Mouse (Mus musculus): ENCODE data around the gene Xylt1. TPM values are rescaled to one million over a fixed set of nuclear protein-coding genes. Genes with fewer than 3 reads are reported as not detected.

Xylt1 gene
- total RNA-seq, 2 experiments from 2014 or later = 53.5 to 56.6 TPM

- DNase-seq = no peak
- intact Hi-C loops (cut with DNase I) = no loop called here
Observed at GRCm38 (mm10) chr7:117392863-117393569, 12.2 kb downstream of the Xylt1 start.

DNA sequence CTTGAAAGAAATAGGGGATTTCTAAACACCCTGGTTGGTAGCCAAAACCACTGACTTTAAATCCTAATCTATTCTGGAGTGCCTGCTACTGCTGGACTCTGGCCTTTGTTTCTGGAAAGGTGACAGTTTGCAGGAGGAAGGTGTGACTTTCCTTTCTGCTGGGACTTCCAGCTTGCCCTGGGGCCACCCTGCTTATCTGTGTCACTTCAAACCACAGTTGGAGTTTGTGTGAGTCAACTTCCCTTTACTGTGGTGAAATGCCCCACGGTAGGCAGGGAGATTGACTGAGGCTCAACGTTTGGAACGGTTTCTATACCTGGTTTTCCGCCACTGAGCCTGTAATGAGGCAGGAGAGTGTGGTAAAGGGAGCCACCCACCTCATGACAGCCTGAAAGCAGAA is 13.2 kb downstream of the Xylt1 start:
- no peak for DNase-seq
- intact Hi-C loops (cut with DNase I) = no loop called here

DNA sequence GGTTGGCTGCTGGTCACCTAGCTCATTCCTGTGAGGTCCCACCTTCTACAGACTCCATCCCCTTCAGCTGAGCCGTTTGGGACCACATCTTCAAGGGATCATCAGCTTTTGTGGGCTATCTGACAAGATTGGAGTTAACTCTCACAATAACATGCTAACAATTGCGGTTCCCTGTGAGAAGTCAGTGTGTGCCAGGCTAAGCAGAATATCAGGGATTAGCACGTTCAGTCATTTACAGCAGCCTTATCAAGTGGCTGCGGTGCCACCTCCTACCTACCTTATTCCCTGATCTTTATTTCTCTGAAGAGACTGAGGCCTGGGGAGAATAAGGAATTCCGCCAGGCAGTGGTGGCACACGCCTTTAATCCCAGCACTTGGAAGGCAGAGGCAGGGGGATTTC is 13.6 kb downstream of the Xylt1 start:
- DNase-seq = no peak
- intact Hi-C loops (cut with DNase I) = no loop called here

DNA sequence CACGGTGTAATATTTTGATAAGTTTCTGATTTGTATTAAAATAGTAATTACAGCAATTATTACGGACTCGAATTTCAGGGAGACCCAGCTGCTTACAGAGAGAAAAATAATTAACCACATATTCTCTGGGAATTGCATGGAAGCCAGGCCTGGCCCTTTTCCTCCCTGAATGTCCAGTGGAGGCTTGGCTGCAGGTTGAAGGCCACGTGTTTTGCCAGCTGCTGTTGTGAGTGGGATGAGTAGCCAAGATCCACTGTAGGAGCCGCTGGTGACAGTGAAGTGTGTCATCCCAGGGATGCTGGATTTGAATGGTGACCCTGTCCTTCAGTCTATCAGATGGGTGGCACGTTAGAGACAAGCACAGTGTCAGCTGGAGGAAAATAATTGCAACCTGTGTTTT is 14.7 kb downstream of the Xylt1 start:
- intact Hi-C loops (cut with DNase I) = no loop called here
- peak; percentile 29 for DNase-seq

DNA sequence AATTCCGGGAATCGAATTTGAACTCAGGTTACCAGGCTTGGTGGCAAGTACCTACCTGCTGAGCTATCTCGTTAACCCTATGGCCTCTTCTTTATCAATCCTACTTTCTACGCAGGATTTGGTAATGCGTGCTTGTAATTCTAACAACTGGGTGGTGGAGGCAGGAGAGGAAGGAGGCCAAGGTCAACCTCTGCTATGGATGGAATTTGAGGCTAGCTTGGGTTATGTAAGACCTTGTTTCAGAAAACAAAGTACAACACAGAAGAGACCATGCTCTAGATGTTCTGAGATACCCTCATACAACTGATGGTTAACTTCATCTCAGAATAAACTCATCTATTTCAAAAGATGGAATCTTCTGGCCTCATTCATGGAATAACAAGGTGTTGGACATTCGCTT is 17.1 kb downstream of the Xylt1 start:
- no peak for DNase-seq
- intact Hi-C loops (cut with DNase I) = no loop called here

GRCm38 (mm10) chr7:117399971-117400370 is 19.2 kb downstream of the Xylt1 start:
- intact Hi-C loops (cut with DNase I) = no loop called here
- no peak for DNase-seq

DNA sequence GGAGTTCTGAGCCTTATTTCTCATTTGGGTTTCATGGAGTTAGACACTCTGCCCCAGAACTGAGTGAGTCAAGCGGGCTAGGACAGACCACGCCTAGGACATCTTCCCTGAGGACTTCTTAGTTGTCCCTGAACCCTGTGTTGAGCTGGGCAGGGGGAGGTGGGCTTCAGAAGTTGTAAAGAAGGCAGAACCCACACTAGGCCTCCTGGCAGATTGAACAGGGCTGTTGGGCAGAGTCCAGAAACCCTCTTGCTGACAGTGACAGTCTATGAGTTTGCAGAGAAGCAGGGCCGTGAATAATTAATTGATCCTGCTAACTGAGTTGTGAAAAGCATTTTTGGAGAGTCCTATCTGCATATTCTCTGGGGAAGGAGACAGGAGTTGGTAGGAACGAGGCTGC is 20.8 kb downstream of the Xylt1 start:
- intact Hi-C loops (cut with DNase I) = no loop called here
- peak; percentile 59 for DNase-seq

- no peak for DNase-seq
- intact Hi-C loops (cut with DNase I) = no loop called here
Observed at GRCm38 (mm10) chr7:117406336-117406735, 25.6 kb downstream of the Xylt1 start.

- no peak for DNase-seq
- intact Hi-C loops (cut with DNase I) = no loop called here
Observed at GRCm38 (mm10) chr7:117409268-117409988, 28.6 kb downstream of the Xylt1 start.

DNA sequence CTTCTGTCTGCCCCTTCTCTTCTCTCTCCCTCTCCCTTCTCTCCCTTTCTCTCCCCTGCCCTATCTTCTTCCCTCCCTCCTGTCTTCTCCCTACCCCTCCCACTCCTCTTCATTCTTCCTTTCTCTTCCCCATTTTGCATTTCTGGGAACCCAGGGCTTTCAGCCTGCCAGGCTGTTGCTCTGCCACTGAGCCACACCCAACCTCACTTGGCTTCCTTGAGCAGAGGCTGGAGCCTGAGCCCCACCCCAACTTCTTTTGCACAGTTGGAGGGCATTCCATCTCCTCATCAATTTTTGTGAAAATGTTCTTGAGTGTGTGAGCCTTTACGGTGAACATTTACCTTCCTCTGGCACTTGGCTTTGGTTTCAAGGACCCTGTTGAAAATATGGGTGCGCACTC is 31.1 kb downstream of the Xylt1 start:
- no peak for DNase-seq
- intact Hi-C loops (cut with DNase I) = no loop called here

DNA sequence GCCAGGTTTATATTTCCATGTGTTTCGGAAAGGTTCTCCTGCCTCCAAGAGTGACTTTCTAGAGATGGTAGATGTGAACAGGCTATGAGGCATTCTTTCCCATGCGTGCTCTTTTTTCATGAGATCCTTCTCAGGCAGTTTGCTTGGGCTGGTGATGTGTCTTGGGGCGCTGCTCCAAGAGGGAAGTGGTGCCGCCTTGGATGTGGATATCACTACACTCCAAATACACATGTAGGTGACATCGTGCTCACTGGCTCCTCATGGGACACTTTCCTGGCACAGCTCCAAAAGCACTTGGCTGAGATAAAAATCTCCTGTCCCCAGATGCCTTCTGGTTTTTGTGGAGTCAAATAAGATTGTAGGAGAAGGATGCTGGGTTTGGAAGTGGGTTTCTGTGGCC is 31.6 kb downstream of the Xylt1 start:
- DNase-seq = peak; percentile 53
- intact Hi-C loops (cut with DNase I) = no loop called here

DNA sequence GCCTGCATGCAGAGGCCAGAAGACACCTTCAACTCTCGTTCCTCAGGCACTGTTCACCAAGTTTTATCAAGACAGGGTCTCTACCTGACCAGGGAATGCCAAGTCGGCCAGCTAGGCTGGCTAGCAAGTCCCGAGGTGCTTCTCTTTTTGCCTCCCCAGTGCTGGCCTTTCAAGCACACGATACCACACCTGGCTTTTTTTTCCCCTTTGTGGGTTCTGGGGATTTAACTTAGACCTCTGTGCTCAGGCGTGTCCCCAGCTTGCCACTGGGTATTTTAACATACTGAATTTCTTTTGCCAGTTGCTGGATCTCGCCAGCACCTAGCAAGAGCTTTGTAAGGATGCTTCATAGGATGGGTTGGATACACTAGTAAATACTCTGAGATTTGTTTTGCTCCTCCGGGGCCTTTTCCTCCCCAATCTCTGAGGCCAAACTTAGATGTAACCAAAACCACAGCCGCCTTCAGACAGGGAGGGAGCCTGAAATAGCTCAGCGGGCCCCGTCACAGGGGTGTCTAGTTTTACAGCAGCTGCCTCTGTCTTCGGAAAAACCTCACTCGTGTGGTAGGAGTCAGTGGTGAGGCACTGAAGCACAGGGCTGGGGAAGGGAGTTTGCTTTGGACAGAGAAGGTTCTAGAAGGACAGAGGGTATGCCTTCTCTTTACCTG is 33.7 kb downstream of the Xylt1 start:
- no peak for DNase-seq
- intact Hi-C loops (cut with DNase I) = no loop called here

GRCm38 (mm10) chr7:117415009-117415363 is 34.2 kb downstream of the Xylt1 start:
- no peak for DNase-seq

DNA sequence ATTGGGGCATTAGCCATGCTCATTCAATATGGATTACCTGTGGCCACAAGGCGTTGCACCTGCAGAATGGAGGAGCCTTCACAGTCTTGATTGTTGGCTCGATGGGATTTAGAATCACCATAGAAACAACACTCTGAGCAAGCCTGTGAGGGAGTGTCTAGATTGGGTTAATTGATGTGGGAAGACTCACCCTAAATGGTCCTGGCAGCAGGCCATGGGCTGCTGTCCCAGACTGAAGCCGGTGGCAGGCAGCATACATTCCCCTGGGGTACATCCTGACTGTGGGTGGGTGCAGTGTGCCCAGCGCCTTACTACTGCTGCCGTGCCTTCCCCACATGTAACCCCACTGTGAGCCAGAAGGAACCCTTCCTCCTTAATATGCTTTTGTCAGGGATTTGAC is 38.3 kb downstream of the Xylt1 start:
- DNase-seq = peak; percentile 74
- intact Hi-C loops (cut with DNase I) = no loop called here

More at GRCm38 (mm10) chr7:117415009-117415363, 34.2 kb downstream of the Xylt1 start:
- intact Hi-C loops (cut with DNase I) = no loop called here

GRCm38 (mm10) chr7:117419846-117420245 is 39.1 kb downstream of the Xylt1 start:
- intact Hi-C loops (cut with DNase I) = no loop called here
- no peak for DNase-seq

DNA sequence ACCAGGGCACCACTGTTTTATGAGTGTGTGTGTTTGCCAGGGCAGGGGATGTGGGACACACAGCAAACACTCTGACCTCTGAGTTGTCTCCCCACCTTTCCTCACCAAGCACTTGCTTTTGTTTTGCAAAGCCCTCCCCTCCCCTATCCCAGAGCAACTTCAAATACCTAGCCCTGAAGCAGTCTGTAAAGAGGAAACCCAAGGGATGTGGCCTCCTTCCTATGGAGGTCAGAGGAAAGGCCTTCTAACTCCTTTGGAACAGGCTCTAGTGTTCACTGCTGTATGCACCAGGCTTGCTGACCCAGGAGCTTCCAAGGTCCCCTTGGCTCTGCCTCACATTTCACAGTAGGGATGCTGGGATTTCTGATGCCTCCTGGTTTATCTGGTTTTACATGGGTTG is 39.5 kb downstream of the Xylt1 start:
- intact Hi-C loops (cut with DNase I) = no loop called here
- no peak for DNase-seq

DNA sequence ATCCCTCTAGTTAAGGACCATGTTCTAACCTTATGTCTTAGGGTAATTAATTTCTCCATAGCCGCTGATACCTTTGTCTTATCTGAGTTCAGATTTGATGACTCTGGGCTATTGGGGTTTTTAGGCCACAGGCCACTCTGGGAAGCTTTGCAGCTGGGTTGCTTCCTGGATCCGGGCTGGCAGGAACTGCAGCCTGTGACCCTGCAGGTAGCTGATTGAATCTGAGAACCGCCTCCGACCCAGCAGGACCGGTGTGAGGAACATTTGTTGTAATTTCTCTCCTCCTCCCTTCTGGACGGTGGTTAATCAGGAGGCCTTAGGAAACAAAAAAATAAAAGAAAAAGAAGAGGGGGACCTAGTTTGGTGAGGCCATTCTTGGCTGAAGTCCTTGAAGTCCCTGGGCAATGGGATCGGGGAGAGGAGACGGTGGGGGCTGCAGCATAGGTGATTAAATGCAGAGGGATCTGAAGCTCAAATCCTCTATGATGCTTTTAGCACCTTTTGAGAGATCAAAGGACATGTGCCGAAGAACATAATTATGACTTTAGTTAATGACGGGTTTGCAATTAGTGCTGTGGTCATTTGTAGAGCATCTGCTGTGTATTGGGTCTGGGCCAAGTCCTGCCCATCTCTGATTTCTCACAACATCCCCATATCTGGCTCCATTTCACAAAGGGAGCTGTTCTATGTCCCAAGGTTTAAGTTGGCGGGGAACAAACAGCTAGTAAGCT is 40.2 kb downstream of the Xylt1 start:
- intact Hi-C loops (cut with DNase I) = no loop called here

GRCm38 (mm10) chr7:117424841-117425240 is 44.1 kb downstream of the Xylt1 start:
- no peak for DNase-seq
- intact Hi-C loops (cut with DNase I) = no loop called here

More for the DNA sequence above, 40.2 kb downstream of the Xylt1 start:
- peak; percentile 63 for DNase-seq

DNA sequence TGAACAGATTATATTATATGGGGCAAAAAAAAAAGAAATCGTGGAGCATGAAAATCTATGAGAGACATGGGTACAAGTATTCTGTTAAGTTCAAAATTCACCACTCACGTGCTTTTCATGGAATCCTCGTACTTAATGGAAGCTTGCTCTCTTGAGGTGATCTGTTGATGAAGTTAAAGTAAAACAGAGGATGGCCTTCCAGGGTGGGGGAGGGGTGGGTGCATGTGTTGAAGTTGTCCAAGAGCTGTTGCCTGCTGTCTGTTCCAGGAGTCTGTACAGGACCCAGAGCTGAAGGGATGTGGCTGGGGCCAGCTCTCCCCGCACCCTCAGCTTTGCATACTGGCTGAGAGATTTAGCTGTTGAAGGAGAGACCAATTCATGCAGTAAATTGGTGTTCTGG is 45.6 kb downstream of the Xylt1 start:
- DNase-seq = no peak
- intact Hi-C loops (cut with DNase I) = no loop called here

DNA sequence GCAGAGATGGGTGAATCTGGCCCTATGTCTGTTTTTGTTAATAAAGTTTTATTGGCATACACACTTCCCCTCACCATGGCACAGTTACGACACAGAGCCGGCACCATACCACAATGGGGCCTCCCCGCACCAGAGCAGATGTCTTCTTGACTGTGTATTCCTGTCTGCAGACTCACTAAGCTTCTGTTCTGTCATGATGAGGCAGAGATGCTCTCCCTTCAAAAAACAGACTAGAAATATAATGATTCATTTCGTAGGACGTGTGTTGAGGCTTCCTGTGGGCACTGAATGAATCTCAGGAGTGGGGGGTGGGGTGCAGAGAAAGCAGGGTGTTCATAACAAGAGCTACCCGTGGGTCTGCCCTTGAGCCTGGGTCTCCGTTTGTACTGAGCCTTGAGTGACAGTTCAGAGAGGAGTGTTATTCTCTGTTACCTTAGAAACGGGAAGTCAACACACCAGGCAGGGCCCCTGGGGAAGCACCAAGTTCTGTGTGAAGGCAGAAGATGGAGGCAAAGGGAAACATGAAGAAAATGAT is 48.0 kb downstream of the Xylt1 start:
- intact Hi-C loops (cut with DNase I) = no loop called here
- DNase-seq = no peak

DNA sequence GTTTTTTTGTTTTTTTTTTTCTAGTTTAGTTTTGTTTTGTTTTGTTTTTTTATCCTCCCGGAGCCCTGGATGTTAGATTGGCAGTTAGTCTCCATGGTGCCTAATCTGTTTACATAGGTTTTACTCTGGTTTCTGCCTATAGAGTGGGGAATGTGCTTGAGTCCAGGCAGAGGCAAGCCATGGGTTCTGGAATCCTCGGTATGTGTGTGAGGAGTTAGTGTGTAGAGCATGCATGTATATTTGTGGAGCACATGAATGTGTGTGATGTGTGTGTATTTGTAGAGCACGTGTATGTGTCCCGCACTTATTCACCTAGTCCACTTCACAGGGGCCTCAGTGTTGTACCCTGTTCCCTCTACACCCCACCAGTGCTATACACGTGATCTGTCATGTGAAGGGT is 48.7 kb downstream of the Xylt1 start:
- no peak for DNase-seq
- intact Hi-C loops (cut with DNase I) = no loop called here
